Comparison of ENCODE assay signal across 12 mouse cellular contexts in the genomic region with DNA sequence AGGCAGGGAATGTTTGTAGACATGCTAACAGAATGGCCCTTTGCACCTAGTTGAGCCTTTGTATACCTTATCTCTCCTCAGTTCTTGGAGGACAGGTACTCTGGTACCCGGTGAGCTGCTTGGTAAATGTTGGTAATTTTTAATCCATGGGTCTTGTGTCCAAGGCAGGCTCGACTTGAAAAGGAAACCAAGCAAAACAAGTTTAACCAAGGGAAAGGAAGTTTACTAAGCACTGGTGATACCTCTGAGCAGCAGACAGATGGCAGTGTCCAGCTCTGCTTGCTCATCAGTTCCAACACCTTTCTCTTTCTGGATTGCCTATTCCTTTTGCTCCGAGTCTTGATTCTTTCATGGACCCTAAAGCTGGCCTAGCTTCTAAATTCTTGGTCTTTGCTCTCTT. TPM values are rescaled to one million over a fixed set of nuclear protein-coding genes. Genes with fewer than 3 reads are reported as not detected.
DNase-seq lines count a peak whose midpoint lies in the region; TF ChIP-seq lines count a peak whose summit lies in the region.
"Had no signal": no experiment of that assay in that cellular context is flagged by ENCODE, and none has a peak within 500 bp of the region (broad histone marks: within the 10 kb centered on the region; RNA-seq: fewer than 3 reads in every experiment).

No protein-coding gene starts in this region.

- peaks cover 85% of the 10 kb centered on the region for H3K79me2 ChIP-seq in C2C12 (ENCODE audit: control insufficient read depth, insufficient read depth)

- peak; percentile 77 for TF ChIP-seq CTCF in kidney, adult 2 months (conservative IDR thresholded peaks at IDR 0.05; ENCODE audit: insufficient read depth, insufficient read length, low read depth, low read length)
- TF ChIP-seq CTCF in C2C12 (IDR thresholded peaks at IDR 0.05; ENCODE audit: control insufficient read depth, insufficient read depth, insufficient read length) = peak; percentile 17

- peak; percentile 83 for DNase-seq in kidney, adult 2 months
- DNase-seq in kidney, postnatal 10 days = no peak
- peak; percentile 10 for DNase-seq in MEL-GATA-1-ER (ENCODE audit: extremely low read depth, low read depth)
- peak; percentile 49 for DNase-seq in kidney, postnatal 14 days
- DNase-seq in adrenal gland, postnatal 14 days = no peak
- no peak for DNase-seq in thymus, postnatal 25 days
- DNase-seq in thymus, postnatal 10 days (ENCODE audit: low spot score in 2 of 2) = no peak
- DNase-seq: adrenal gland, postnatal 10 days had no signal

- H3K79me3 ChIP-seq in C2C12 (ENCODE audit: low read depth) = peaks cover 64% of the 10 kb centered on the region

- TF ChIP-seq POLR2A in kidney, adult 2 months (IDR thresholded peaks at IDR 0.05; ENCODE audit: low read depth, low read length) = no peak

- peaks cover 21% of the 10 kb centered on the region for H3K4me1 ChIP-seq in kidney, adult 2 months (ENCODE audit: control insufficient read depth, insufficient read depth, low read length)

- 20% methylated on average over 3 of the region's 3 CpGs for WGBS in kidney, adult 2 months

- no peak overlapping the region for H3K4me3 ChIP-seq in kidney, adult 2 months (ENCODE audit: insufficient read depth, low read depth, low read length)
- no peak overlapping the region for H3K4me3 ChIP-seq in C2C12 (ENCODE audit: insufficient read depth, poor library complexity, severe bottlenecking)

- H3K27ac ChIP-seq in kidney, adult 2 months (ENCODE audit: insufficient read depth, low read depth, low read length) = peak overlapping the region; percentile 63

- peaks cover 23% of the 10 kb centered on the region for H3K36me3 ChIP-seq in kidney, adult 2 months (ENCODE audit: control insufficient read depth, insufficient read depth, low read length)
- H3K36me3 ChIP-seq in C2C12 (ENCODE audit: control insufficient read depth, insufficient read depth) = peaks cover 63% of the 10 kb centered on the region

- H3K27me3 ChIP-seq in kidney, adult 2 months (replicated peaks; ENCODE audit: control insufficient read depth, insufficient read depth, low read length) = no peaks in the 10 kb centered on the region
- H3K27me3 ChIP-seq in C2C12 (ENCODE audit: control insufficient read depth, insufficient read depth, insufficient read length) = no peaks in the 10 kb centered on the region

- H3ac ChIP-seq in C2C12 (ENCODE audit: control insufficient read depth, insufficient read length, low read depth) = no peak overlapping the region

TF ChIP-seq in C2C12, 6 proteins besides CTCF, POLR2A, EP300 and RAD21:
- no peak for TF ChIP-seq USF1 (IDR thresholded peaks at IDR 0.05; ENCODE audit: low read depth)
- no peak for TF ChIP-seq CEBPB (IDR thresholded peaks at IDR 0.05; ENCODE audit: low read depth)

RNA-seq across cellular contexts. Expression of gene Eif4e2, which starts 4.2 kb away (rescaled TPM):
- 33.0 and 42.7 TPM in 2 replicates for polyA plus RNA-seq in kidney, adult 2 months (2012; rRNA removed)
- polyA plus RNA-seq in C2C12 (2012; fragmentation: generic; extraction: Trizol) = 159 TPM
- total RNA-seq in adrenal gland, postnatal 14 days (2021) = 94.4 and 104 TPM in 2 replicates

RNA-seq across cellular contexts. Expression of gene Chrng, which starts 13.5 kb away (rescaled TPM):
- not detected in 2 replicates for polyA plus RNA-seq in kidney, adult 2 months (2012; rRNA removed)
- 3.5 TPM for polyA plus RNA-seq in C2C12 (2012; fragmentation: generic; extraction: Trizol)
- total RNA-seq in adrenal gland, postnatal 14 days (2021) = not detected in 2 replicates

RNA-seq across cellular contexts. Expression of gene Chrnd, which starts 27.5 kb away (rescaled TPM):
- polyA plus RNA-seq in kidney, adult 2 months (2012; rRNA removed) = not detected in 2 replicates
- 7.4 TPM for polyA plus RNA-seq in C2C12 (2012; fragmentation: generic; extraction: Trizol)
- not detected in 2 replicates for total RNA-seq in adrenal gland, postnatal 14 days (2021)
- polyA plus RNA-seq: inflammation-experienced regulatory T-cells, adult 6 months had no signal

RNA-seq across cellular contexts. Expression of gene Prss56, which starts 34.8 kb away (rescaled TPM):
- not detected in 2 replicates for polyA plus RNA-seq in kidney, adult 2 months (2012; rRNA removed)
- 0.07 TPM for polyA plus RNA-seq in C2C12 (2012; fragmentation: generic; extraction: Trizol)
- not detected in 2 replicates for total RNA-seq in adrenal gland, postnatal 14 days (2021)
- total RNA-seq: adrenal gland, postnatal 10 days had no signal
- polyA plus RNA-seq: inflammation-experienced regulatory T-cells, adult 6 months; liver, embryonic 16.5 days; stomach, embryonic 16.5 days had no signal

RNA-seq across cellular contexts. Expression of gene Efhd1, which starts 46.2 kb away (rescaled TPM):
- 152 and 161 TPM in 2 replicates for polyA plus RNA-seq in kidney, adult 2 months (2012; rRNA removed)
- polyA plus RNA-seq in C2C12 (2012; fragmentation: generic; extraction: Trizol) = 0.25 TPM
- total RNA-seq in adrenal gland, postnatal 14 days (2021) = 245 and 250 TPM in 2 replicates
- polyA plus RNA-seq: inflammation-experienced regulatory T-cells, adult 6 months had no signal

Comparison
In these comparisons a context has a peak if more than half of its experiments do, and no peak if none do; other contexts are left out.
1. DNase-seq: peak in kidney, adult 2 months (single experiment), MEL-GATA-1-ER (single experiment) and kidney, postnatal 14 days (single experiment); none in kidney, postnatal 10 days (single experiment), adrenal gland, postnatal 14 days (single experiment), thymus, postnatal 25 days (single experiment) and thymus, postnatal 10 days (0 of 2).